Mouse (Mus musculus): Measurements from ENCODE around the gene Zfhx3. TPM values are rescaled to one million over a fixed set of nuclear protein-coding genes. Genes with fewer than 3 reads are reported as not detected.
A peak's percentile ranks its signal among the peaks of the same experiment; 100 is the strongest.

Zfhx3 gene
- polyA plus RNA-seq, 2 experiments, result 14.4 to 26.1 TPM

- no peak overlapping the region for H3K9ac ChIP-seq (ENCODE audit: low read depth, low read length, severe bottlenecking)
- H3K4me3 ChIP-seq (replicated peaks; ENCODE audit: low read length), result no peak overlapping the region
- H3K27ac ChIP-seq (replicated peaks; ENCODE audit: low read depth, low read length), result no peak overlapping the region
- DNase-seq (ENCODE audit: low spot score) (no peak), ATAC-seq (ENCODE audit: low FRiP score, low read depth) (no peak)
- no peaks in the 10 kb centered on the region for H3K27me3 ChIP-seq (ENCODE audit: control insufficient read depth, insufficient read depth, low read length)
- H3K36me3 ChIP-seq (ENCODE audit: control insufficient read depth, insufficient read depth, low read length), result no peaks in the 10 kb centered on the region
- WGBS, result 81% methylated on average over 7 of the region's 7 CpGs
- H3K9me3 ChIP-seq (ENCODE audit: control insufficient read depth, low read length), result no peaks in the 10 kb centered on the region
- no peaks in the 10 kb centered on the region for H3K4me1 ChIP-seq (ENCODE audit: control insufficient read depth, insufficient read depth, low read length)
- no peak overlapping the region for H3K4me2 ChIP-seq (replicated peaks; ENCODE audit: low read depth, low read length, severe bottlenecking)
- no peak for TF ChIP-seq POLR2A (IDR thresholded peaks at IDR 0.05; ENCODE audit: borderline replicate concordance, extremely low read depth, insufficient read depth, insufficient read length)
Measured at GRCm38 (mm10) chr8:108536186-108536585, 593.7 kb downstream of the Zfhx3 start.

- ATAC-seq (ENCODE audit: low FRiP score, low read depth) (no peak), DNase-seq (ENCODE audit: low spot score) (no peak)
- no peaks in the 10 kb centered on the region for H3K36me3 ChIP-seq (ENCODE audit: control insufficient read depth, insufficient read depth, low read length)
- H3K4me1 ChIP-seq (ENCODE audit: control insufficient read depth, insufficient read depth, low read length), result no peaks in the 10 kb centered on the region
- no peak overlapping the region for H3K4me3 ChIP-seq (replicated peaks; ENCODE audit: low read length)
- H3K27ac ChIP-seq (replicated peaks; ENCODE audit: low read depth, low read length), result no peak overlapping the region
- no peak overlapping the region for H3K9ac ChIP-seq (ENCODE audit: low read depth, low read length, severe bottlenecking)
- 62% methylated on average over 15 of the region's 15 CpGs for WGBS
- TF ChIP-seq POLR2A (IDR thresholded peaks at IDR 0.05; ENCODE audit: borderline replicate concordance, extremely low read depth, insufficient read depth, insufficient read length), result no peak
- no peaks in the 10 kb centered on the region for H3K9me3 ChIP-seq (ENCODE audit: control insufficient read depth, low read length)
- H3K4me2 ChIP-seq (replicated peaks; ENCODE audit: low read depth, low read length, severe bottlenecking), result no peak overlapping the region
- no peaks in the 10 kb centered on the region for H3K27me3 ChIP-seq (ENCODE audit: control insufficient read depth, insufficient read depth, low read length)
Measured at GRCm38 (mm10) chr8:108536911-108537351, 594.5 kb downstream of the Zfhx3 start.

GRCm38 (mm10) chr8:108537686-108538551 is 595.5 kb downstream of the Zfhx3 start:
- Histone ChIP-seq H3K4me3 (replicated peaks; ENCODE audit: low read length) (no peak overlapping the region), H3K27me3 (ENCODE audit: control insufficient read depth, insufficient read depth, low read length) (no peaks in the 10 kb centered on the region), H3K4me2 (replicated peaks; ENCODE audit: low read depth, low read length, severe bottlenecking) (no peak overlapping the region), H3K9ac (ENCODE audit: low read depth, low read length, severe bottlenecking) (no peak overlapping the region), H3K4me1 (ENCODE audit: control insufficient read depth, insufficient read depth, low read length) (no peaks in the 10 kb centered on the region), H3K9me3 (ENCODE audit: control insufficient read depth, low read length) (no peaks in the 10 kb centered on the region), H3K27ac (replicated peaks; ENCODE audit: low read depth, low read length) (no peak overlapping the region), H3K36me3 (ENCODE audit: control insufficient read depth, insufficient read depth, low read length) (no peaks in the 10 kb centered on the region)
- 87% methylated on average over 24 of the region's 25 CpGs for WGBS
- no peak for ATAC-seq (ENCODE audit: low FRiP score, low read depth)
- no peak for TF ChIP-seq POLR2A (IDR thresholded peaks at IDR 0.05; ENCODE audit: borderline replicate concordance, extremely low read depth, insufficient read depth, insufficient read length)
- DNase-seq (ENCODE audit: low spot score), result no peak

- H3K4me3 ChIP-seq (replicated peaks; ENCODE audit: low read length), result no peak overlapping the region
- H3K4me1 ChIP-seq (ENCODE audit: control insufficient read depth, insufficient read depth, low read length), result no peaks in the 10 kb centered on the region
- no peak for DNase-seq (ENCODE audit: low spot score)
- no peaks in the 10 kb centered on the region for H3K9me3 ChIP-seq (ENCODE audit: control insufficient read depth, low read length)
- H3K27ac ChIP-seq (replicated peaks; ENCODE audit: low read depth, low read length), result no peak overlapping the region
- WGBS, result 53% methylated on average over 8 of the region's 8 CpGs
- no peak overlapping the region for H3K9ac ChIP-seq (ENCODE audit: low read depth, low read length, severe bottlenecking)
- no peak for ATAC-seq (ENCODE audit: low FRiP score, low read depth)
- no peaks in the 10 kb centered on the region for H3K27me3 ChIP-seq (ENCODE audit: control insufficient read depth, insufficient read depth, low read length)
- H3K36me3 ChIP-seq (ENCODE audit: control insufficient read depth, insufficient read depth, low read length), result no peaks in the 10 kb centered on the region
- TF ChIP-seq POLR2A (IDR thresholded peaks at IDR 0.05; ENCODE audit: borderline replicate concordance, extremely low read depth, insufficient read depth, insufficient read length), result no peak
- no peak overlapping the region for H3K4me2 ChIP-seq (replicated peaks; ENCODE audit: low read depth, low read length, severe bottlenecking)
Measured at GRCm38 (mm10) chr8:108538929-108539555, 596.6 kb downstream of the Zfhx3 start.

- ATAC-seq (ENCODE audit: low FRiP score, low read depth) (peak; percentile 65), DNase-seq (ENCODE audit: low spot score) (peak; percentile 80)
- 0 out of 2 replicates have a peak overlapping the region, but pooled peaks have one; percentile 1 for H3K4me2 ChIP-seq (replicated peaks; ENCODE audit: low read depth, low read length, severe bottlenecking)
- 20% methylated on average over 8 of the region's 8 CpGs for WGBS
- H3K27ac ChIP-seq (replicated peaks; ENCODE audit: low read depth, low read length), result 0 out of 2 replicates have a peak overlapping the region, but pooled peaks have one; percentile 43
- no peak overlapping the region for H3K4me3 ChIP-seq (replicated peaks; ENCODE audit: low read length)
- no peak for TF ChIP-seq POLR2A (IDR thresholded peaks at IDR 0.05; ENCODE audit: borderline replicate concordance, extremely low read depth, insufficient read depth, insufficient read length)
- H3K9ac ChIP-seq (ENCODE audit: low read depth, low read length, severe bottlenecking), result no peak overlapping the region
- H3K4me1 ChIP-seq (ENCODE audit: control insufficient read depth, insufficient read depth, low read length), result peaks cover 22% of the 10 kb centered on the region
- H3K27me3 ChIP-seq (ENCODE audit: control insufficient read depth, insufficient read depth, low read length), result no peaks in the 10 kb centered on the region
- H3K9me3 ChIP-seq (ENCODE audit: control insufficient read depth, low read length), result no peaks in the 10 kb centered on the region
- H3K36me3 ChIP-seq (ENCODE audit: control insufficient read depth, insufficient read depth, low read length), result no peaks in the 10 kb centered on the region
Measured at GRCm38 (mm10) chr8:108552518-108552917, 610.1 kb downstream of the Zfhx3 start.
